Mouse (Mus musculus) spleen, adult 2 months (tissue): ENCODE data around the gene Gsk3a.

Source experiments
- CTCF ChIP-seq: fragments of 200-500 bp; IDR thresholded peaks from 2 replicates; pipeline ENCODE4 v1.5.1; 2011; ENCODE audit warnings: mild to moderate bottlenecking, inconsistent platforms; ENCODE audit not compliant: insufficient read depth, insufficient read length, insufficient replicate concordance; ENCODE audit errors: extremely low read depth
- POLR2A ChIP-seq: fragments of 200-500 bp; IDR thresholded peaks from 2 replicates; pipeline ENCODE4 v1.6.1; 2011; ENCODE audit warnings: low read depth, low read length, inconsistent platforms

GRCm38 (mm10) chr7:25227523-25228300, 9.9 kb downstream of the Gsk3a start:
- TF ChIP-seq POLR2A (no peak), CTCF (no peak)
